Mouse (Mus musculus) spleen, adult 2 months (tissue): ENCODE measurements around the gene Frmpd2.

Source experiments
- CTCF ChIP-seq: fragments of 200-500 bp; IDR thresholded peaks from 2 replicates; pipeline ENCODE4 v1.5.1; 2011; ENCODE audit warnings: mild to moderate bottlenecking, inconsistent platforms; ENCODE audit not compliant: insufficient read depth, insufficient read length, insufficient replicate concordance; ENCODE audit errors: extremely low read depth
- POLR2A ChIP-seq: fragments of 200-500 bp; IDR thresholded peaks from 2 replicates; pipeline ENCODE4 v1.6.1; 2011; ENCODE audit warnings: low read depth, low read length, inconsistent platforms

DNA sequence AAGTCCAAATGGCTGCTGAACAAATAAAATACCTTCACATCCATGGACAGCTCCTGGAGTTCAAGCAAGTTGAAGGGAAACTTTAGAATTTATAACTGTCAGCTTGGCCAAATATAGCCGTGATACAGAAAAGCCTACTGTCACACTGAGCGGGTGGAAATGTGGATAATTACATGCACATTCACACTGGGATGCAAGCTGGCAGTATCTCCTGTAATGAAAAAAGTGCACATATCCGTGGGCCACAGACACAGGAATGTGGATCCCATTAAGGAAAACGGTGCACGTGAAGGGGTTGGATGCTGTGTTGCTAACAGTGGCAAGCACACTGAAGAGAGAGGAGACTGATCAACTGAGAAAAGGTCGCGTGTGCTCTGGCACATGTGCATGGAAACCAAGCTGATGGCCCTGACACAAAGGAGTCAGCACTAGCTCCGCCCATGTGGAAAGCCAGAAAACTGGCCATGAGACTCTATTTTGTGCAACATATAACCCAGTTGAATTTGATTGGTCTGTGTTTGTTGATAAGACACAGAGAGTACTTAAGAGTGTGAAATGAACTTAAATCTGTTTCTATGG, 74.2 kb downstream of the Frmpd2 start:
- TF ChIP-seq CTCF (no peak), POLR2A (no peak)
